Mouse (Mus musculus): Measurements from ENCODE around the gene Ppm1h. TPM values are rescaled to one million over a fixed set of nuclear protein-coding genes. Genes with fewer than 3 reads are reported as not detected.
"Not testable (repeated sequence)": the region's sequence is repeated elsewhere in the genome, so short reads cannot be mapped to it uniquely, and the experiment has no call there.

The Ppm1h gene
- polyA plus RNA-seq, 1 experiment from 2014 or later = 22.2 TPM

GRCm38 (mm10) chr10:122917648-122918324 lies 239.2 kb downstream of the Ppm1h start:
- WGBS = 79% methylated on average over 14 of the region's 14 CpGs
- Histone ChIP-seq H3K27me3 (ENCODE audit: control insufficient read depth, insufficient read depth, low read length) (no peaks in the 10 kb centered on the region), H3K9ac (ENCODE audit: low read depth, low read length) (no peak overlapping the region), H3K4me3 (ENCODE audit: low read length) (no peak overlapping the region), H3K4me1 (ENCODE audit: control insufficient read depth, insufficient read depth, low read length) (peaks cover 21% of the 10 kb centered on the region; the same call in 1 of the 2 replicates), H3K27ac (ENCODE audit: low read depth, low read length) (no peak overlapping the region), H3K9me3 (ENCODE audit: control insufficient read depth, low read length) (no peaks in the 10 kb centered on the region), H3K4me2 (replicated peaks; ENCODE audit: low read depth, low read length) (no peak overlapping the region), H3K36me3 (ENCODE audit: control insufficient read depth, insufficient read depth, low read length) (peaks cover 3% of the 10 kb centered on the region; the same call in 1 of the 2 replicates)
- no peak for ATAC-seq (ENCODE audit: low FRiP score, low TSS enrichment)

GRCm38 (mm10) chr10:122918325-122918694 lies 239.7 kb downstream of the Ppm1h start:
- ATAC-seq (ENCODE audit: low FRiP score, low TSS enrichment) = no peak
- no peak overlapping the region for H3K4me3 ChIP-seq (ENCODE audit: low read length)
- 89% methylated on average over 9 of the region's 9 CpGs for WGBS
- no peak overlapping the region for H3K4me2 ChIP-seq (replicated peaks; ENCODE audit: low read depth, low read length)
- H3K27ac ChIP-seq (ENCODE audit: low read depth, low read length) = no peak overlapping the region
- no peaks in the 10 kb centered on the region for H3K9me3 ChIP-seq (ENCODE audit: control insufficient read depth, low read length)
- no peaks in the 10 kb centered on the region for H3K27me3 ChIP-seq (ENCODE audit: control insufficient read depth, insufficient read depth, low read length)
- H3K36me3 ChIP-seq (ENCODE audit: control insufficient read depth, insufficient read depth, low read length) = peaks cover 3% of the 10 kb centered on the region; the same call in 1 of the 2 replicates
- H3K4me1 ChIP-seq (ENCODE audit: control insufficient read depth, insufficient read depth, low read length) = peaks cover 16% of the 10 kb centered on the region; the same call in 1 of the 2 replicates
- no peak overlapping the region for H3K9ac ChIP-seq (ENCODE audit: low read depth, low read length)

- no peak overlapping the region for H3K4me2 ChIP-seq (replicated peaks; ENCODE audit: low read depth, low read length)
- 74% methylated on average over 5 of the region's 5 CpGs for WGBS
- no peak overlapping the region for H3K9ac ChIP-seq (ENCODE audit: low read depth, low read length)
- H3K4me1 ChIP-seq (ENCODE audit: control insufficient read depth, insufficient read depth, low read length) = peaks cover 11% of the 10 kb centered on the region; the same call in 1 of the 2 replicates
- peaks cover 3% of the 10 kb centered on the region; the same call in 1 of the 2 replicates for H3K36me3 ChIP-seq (ENCODE audit: control insufficient read depth, insufficient read depth, low read length)
- no peak overlapping the region for H3K27ac ChIP-seq (ENCODE audit: low read depth, low read length)
- no peaks in the 10 kb centered on the region for H3K9me3 ChIP-seq (ENCODE audit: control insufficient read depth, low read length)
- ATAC-seq (ENCODE audit: low FRiP score, low TSS enrichment) = no peak
- no peaks in the 10 kb centered on the region for H3K27me3 ChIP-seq (ENCODE audit: control insufficient read depth, insufficient read depth, low read length)
- H3K4me3 ChIP-seq (ENCODE audit: low read length) = no peak overlapping the region
These were observed 240.2 kb downstream of the Ppm1h start for GRCm38 (mm10) chr10:122918754-122919153.

DNA sequence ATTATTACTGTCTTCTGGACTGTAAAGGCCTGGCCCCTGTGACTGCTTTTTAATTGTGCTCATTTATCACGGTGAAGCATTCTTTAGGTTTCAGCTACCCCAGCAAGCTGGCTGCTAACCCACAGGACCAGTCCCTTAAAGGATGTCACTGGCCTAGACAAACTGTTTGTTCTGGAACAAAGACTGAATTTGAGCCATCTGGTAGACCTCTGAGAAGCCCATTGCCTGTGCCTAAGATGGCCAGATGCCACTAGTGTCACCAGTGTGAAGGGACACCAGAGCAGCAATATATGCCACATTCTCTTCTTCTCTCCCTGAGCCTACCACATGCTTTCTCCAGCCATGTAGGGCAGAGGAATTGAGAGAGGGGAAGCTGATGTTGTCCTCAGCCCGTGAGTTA lies 240.9 kb downstream of the Ppm1h start:
- WGBS = 84% methylated on average over 2 of the region's 2 CpGs
- H3K9ac ChIP-seq (ENCODE audit: low read depth, low read length) = no peak overlapping the region
- H3K27ac ChIP-seq (ENCODE audit: low read depth, low read length) = no peak overlapping the region

GRCm38 (mm10) chr10:122920218-122920795 lies 241.7 kb downstream of the Ppm1h start:
- no peak overlapping the region for H3K4me3 ChIP-seq (ENCODE audit: low read length)
- H3K36me3 ChIP-seq (ENCODE audit: control insufficient read depth, insufficient read depth, low read length) = peaks cover 3% of the 10 kb centered on the region; the same call in 1 of the 2 replicates
- no peaks in the 10 kb centered on the region for H3K27me3 ChIP-seq (ENCODE audit: control insufficient read depth, insufficient read depth, low read length)
- H3K4me2 ChIP-seq (replicated peaks; ENCODE audit: low read depth, low read length) = no peak overlapping the region
- 94% methylated on average over 11 of the region's 11 CpGs for WGBS
- H3K9me3 ChIP-seq (ENCODE audit: control insufficient read depth, low read length) = no peaks in the 10 kb centered on the region
- H3K9ac ChIP-seq (ENCODE audit: low read depth, low read length) = no peak overlapping the region
- peaks cover 10% of the 10 kb centered on the region; the same call in 1 of the 2 replicates for H3K4me1 ChIP-seq (ENCODE audit: control insufficient read depth, insufficient read depth, low read length)
- no peak for ATAC-seq (ENCODE audit: low FRiP score, low TSS enrichment)
- no peak overlapping the region for H3K27ac ChIP-seq (ENCODE audit: low read depth, low read length)

More for the DNA sequence above, 240.9 kb downstream of the Ppm1h start:
- H3K4me3 ChIP-seq (ENCODE audit: low read length) = no peak overlapping the region
- H3K36me3 ChIP-seq (ENCODE audit: control insufficient read depth, insufficient read depth, low read length) = peaks cover 3% of the 10 kb centered on the region; the same call in 1 of the 2 replicates
- no peaks in the 10 kb centered on the region for H3K27me3 ChIP-seq (ENCODE audit: control insufficient read depth, insufficient read depth, low read length)
- no peaks in the 10 kb centered on the region for H3K9me3 ChIP-seq (ENCODE audit: control insufficient read depth, low read length)
- no peak for ATAC-seq (ENCODE audit: low FRiP score, low TSS enrichment)
- H3K4me1 ChIP-seq (ENCODE audit: control insufficient read depth, insufficient read depth, low read length) = peaks cover 10% of the 10 kb centered on the region; the same call in 1 of the 2 replicates
- no peak overlapping the region for H3K4me2 ChIP-seq (replicated peaks; ENCODE audit: low read depth, low read length)

DNA sequence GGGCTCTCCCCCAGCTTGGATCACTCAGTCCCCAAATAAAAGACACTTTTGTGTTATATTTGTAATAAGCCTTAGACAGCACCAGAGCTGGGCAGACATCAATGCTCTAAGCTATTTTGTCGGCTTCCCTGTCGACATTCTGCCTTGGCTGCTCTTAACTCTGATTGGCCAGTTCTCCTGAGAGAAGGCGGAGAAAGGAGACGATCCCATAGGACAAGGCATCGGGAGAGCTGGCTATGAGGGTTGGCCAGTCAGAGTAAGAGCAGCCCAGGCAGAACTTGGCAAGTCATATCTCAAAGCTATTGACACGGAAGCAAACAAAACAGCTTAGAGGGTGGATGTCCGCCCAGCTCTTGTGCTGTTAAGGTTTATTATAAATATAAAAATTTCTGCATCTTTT lies 243.7 kb downstream of the Ppm1h start:
- Histone ChIP-seq H3K9me3 (ENCODE audit: control insufficient read depth, low read length) (no peaks in the 10 kb centered on the region), H3K9ac (ENCODE audit: low read depth, low read length) (no peak overlapping the region)

DNA sequence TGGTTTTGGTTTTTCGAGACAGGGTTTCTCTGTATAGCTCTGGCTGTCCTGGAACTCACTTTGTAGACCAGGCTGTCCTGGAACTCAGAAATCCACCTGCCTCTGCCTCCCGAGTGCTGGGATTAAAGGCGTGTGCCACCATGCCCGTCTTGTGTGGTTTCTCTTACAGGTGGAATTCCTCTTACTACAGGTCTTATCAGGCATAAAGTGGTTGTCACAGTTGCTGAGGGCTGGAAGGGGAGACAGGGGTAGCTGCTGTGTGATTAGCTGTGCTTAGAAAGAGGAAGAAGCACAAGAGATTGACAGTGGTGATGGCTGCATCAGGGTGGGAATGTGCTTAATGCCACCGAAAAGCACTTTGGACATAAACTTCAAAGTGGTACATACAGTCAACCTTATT lies 246.0 kb downstream of the Ppm1h start:
- not testable (repeated sequence) for H3K9me3 ChIP-seq (ENCODE audit: control insufficient read depth, low read length); H3K4me3 ChIP-seq (ENCODE audit: low read length); H3K4me2 ChIP-seq (replicated peaks; ENCODE audit: low read depth, low read length); H3K9ac ChIP-seq (ENCODE audit: low read depth, low read length); H3K27me3 ChIP-seq (ENCODE audit: control insufficient read depth, insufficient read depth, low read length); H3K27ac ChIP-seq (ENCODE audit: low read depth, low read length); H3K4me1 ChIP-seq (ENCODE audit: control insufficient read depth, insufficient read depth, low read length); H3K36me3 ChIP-seq (ENCODE audit: control insufficient read depth, insufficient read depth, low read length); ATAC-seq (ENCODE audit: low FRiP score, low TSS enrichment)
- WGBS = 92% methylated on average over 5 of the region's 5 CpGs

More for the DNA sequence above, 243.7 kb downstream of the Ppm1h start:
- Histone ChIP-seq H3K4me3 (ENCODE audit: low read length) (no peak overlapping the region), H3K4me2 (replicated peaks; ENCODE audit: low read depth, low read length) (no peak overlapping the region), H3K4me1 (ENCODE audit: control insufficient read depth, insufficient read depth, low read length) (no peaks in the 10 kb centered on the region), H3K27me3 (ENCODE audit: control insufficient read depth, insufficient read depth, low read length) (no peaks in the 10 kb centered on the region), H3K36me3 (ENCODE audit: control insufficient read depth, insufficient read depth, low read length) (peaks cover 3% of the 10 kb centered on the region; the same call in 1 of the 2 replicates), H3K27ac (ENCODE audit: low read depth, low read length) (no peak overlapping the region)
- no peak for ATAC-seq (ENCODE audit: low FRiP score, low TSS enrichment)
- WGBS = 45% methylated on average over 7 of the region's 7 CpGs

DNA sequence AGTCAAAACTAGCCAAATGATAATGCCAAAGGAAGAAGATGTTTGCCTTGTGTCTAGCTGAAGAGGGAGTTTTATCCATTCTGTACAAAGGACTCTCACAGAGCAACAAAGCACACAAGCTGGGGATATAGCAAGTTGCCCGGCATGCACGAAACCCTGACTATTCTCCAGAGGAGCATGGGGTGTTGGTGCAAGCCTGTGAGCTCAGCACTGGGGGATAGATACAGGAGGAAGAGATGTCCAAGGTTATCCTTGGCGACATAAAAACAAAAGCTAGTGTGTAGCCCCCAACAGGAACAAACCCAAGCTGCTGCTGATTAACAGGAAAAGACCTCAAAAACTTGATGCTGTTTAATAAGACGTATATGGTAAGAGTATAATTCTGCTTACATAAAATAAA lies 247.7 kb downstream of the Ppm1h start:
- H3K9ac ChIP-seq (ENCODE audit: low read depth, low read length) = no peak overlapping the region
- H3K9me3 ChIP-seq (ENCODE audit: control insufficient read depth, low read length) = no peaks in the 10 kb centered on the region
- no peak overlapping the region for H3K4me3 ChIP-seq (ENCODE audit: low read length)
- no peaks in the 10 kb centered on the region for H3K27me3 ChIP-seq (ENCODE audit: control insufficient read depth, insufficient read depth, low read length)
- H3K4me1 ChIP-seq (ENCODE audit: control insufficient read depth, insufficient read depth, low read length) = peaks cover 16% of the 10 kb centered on the region
- no peak for ATAC-seq (ENCODE audit: low FRiP score, low TSS enrichment)
- H3K4me2 ChIP-seq (replicated peaks; ENCODE audit: low read depth, low read length) = no peak overlapping the region
- 96% methylated on average over 4 of the region's 4 CpGs for WGBS
- H3K27ac ChIP-seq (ENCODE audit: low read depth, low read length) = no peak overlapping the region
- no peaks in the 10 kb centered on the region for H3K36me3 ChIP-seq (ENCODE audit: control insufficient read depth, insufficient read depth, low read length)

DNA sequence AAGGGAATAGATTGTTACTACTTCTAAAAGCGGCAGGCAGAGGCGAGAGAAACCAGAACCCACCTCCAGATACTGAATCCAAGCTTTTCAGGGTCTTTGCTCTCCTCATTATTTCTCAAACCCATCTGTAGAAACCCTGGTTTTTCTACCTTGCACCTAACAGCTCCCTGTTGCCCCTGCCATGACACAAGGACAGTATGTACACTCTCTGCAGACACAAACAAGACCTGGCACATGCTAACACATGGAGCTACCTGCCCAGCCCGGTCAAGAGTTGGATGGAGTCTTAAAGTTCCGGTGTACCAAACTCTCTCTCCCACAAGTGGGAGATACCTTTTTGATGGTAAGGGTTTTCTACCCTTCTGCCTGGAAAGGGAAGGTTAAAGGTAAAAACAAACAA lies 252.0 kb downstream of the Ppm1h start:
- Histone ChIP-seq H3K27ac (ENCODE audit: low read depth, low read length) (no peak overlapping the region), H3K4me2 (replicated peaks; ENCODE audit: low read depth, low read length) (no peak overlapping the region), H3K4me3 (ENCODE audit: low read length) (no peak overlapping the region), H3K36me3 (ENCODE audit: control insufficient read depth, insufficient read depth, low read length) (no peaks in the 10 kb centered on the region), H3K9me3 (ENCODE audit: control insufficient read depth, low read length) (no peaks in the 10 kb centered on the region), H3K27me3 (ENCODE audit: control insufficient read depth, insufficient read depth, low read length) (no peaks in the 10 kb centered on the region), H3K9ac (ENCODE audit: low read depth, low read length) (no peak overlapping the region), H3K4me1 (ENCODE audit: control insufficient read depth, insufficient read depth, low read length) (peaks cover 30% of the 10 kb centered on the region)
- 78% methylated on average over 4 of the region's 4 CpGs for WGBS
- no peak for ATAC-seq (ENCODE audit: low FRiP score, low TSS enrichment)
